Mouse (Mus musculus): ENCODE results near the gene Masp1. TPM values are rescaled to one million over a fixed set of nuclear protein-coding genes. Genes with fewer than 3 reads are reported as not detected.

Gene Masp1
- polyA plus RNA-seq, 1 experiment, result 2.2 TPM

GRCm38 (mm10) chr16:23479872-23480603, 40.6 kb downstream of the Masp1 start:
- H3K4me1 ChIP-seq (ENCODE audit: control insufficient read depth, insufficient read depth, low read length), result no peaks in the 10 kb centered on the region
- no peak overlapping the region for H3K4me3 ChIP-seq (replicated peaks; ENCODE audit: extremely low read depth, low read depth, low read length)
- 79% methylated on average over 7 of the region's 7 CpGs for WGBS
- TF ChIP-seq CTCF (IDR thresholded peaks at IDR 0.05; ENCODE audit: insufficient read depth, low read length) (no peak), POLR2A (IDR thresholded peaks at IDR 0.05; ENCODE audit: borderline replicate concordance, extremely low read depth, low read depth, low read length) (no peak)
- DNase-seq, result no peak

- DNase-seq, result no peak
- no peaks in the 10 kb centered on the region for H3K4me1 ChIP-seq (ENCODE audit: control insufficient read depth, insufficient read depth, low read length)
- no peak for TF ChIP-seq POLR2A (IDR thresholded peaks at IDR 0.05; ENCODE audit: borderline replicate concordance, extremely low read depth, low read depth, low read length)
- no peak for TF ChIP-seq CTCF (IDR thresholded peaks at IDR 0.05; ENCODE audit: insufficient read depth, low read length)
- H3K4me3 ChIP-seq (replicated peaks; ENCODE audit: extremely low read depth, low read depth, low read length), result no peak overlapping the region
These were observed 44.0 kb downstream of the Masp1 start for GRCm38 (mm10) chr16:23476598-23476997.

GRCm38 (mm10) chr16:23475651-23476050, 45.0 kb downstream of the Masp1 start:
- no peak for DNase-seq
- whole genome bisulfite sequencing, result 92% methylated on average over 4 of the region's 4 CpGs

GRCm38 (mm10) chr16:23472046-23472445, 48.6 kb downstream of the Masp1 start:
- TF ChIP-seq CTCF (IDR thresholded peaks at IDR 0.05; ENCODE audit: insufficient read depth, low read length), result no peak
- no peak for TF ChIP-seq POLR2A (IDR thresholded peaks at IDR 0.05; ENCODE audit: borderline replicate concordance, extremely low read depth, low read depth, low read length)
- no peak for DNase-seq
- Histone ChIP-seq H3K4me3 (replicated peaks; ENCODE audit: extremely low read depth, low read depth, low read length) (no peak overlapping the region), H3K4me1 (ENCODE audit: control insufficient read depth, insufficient read depth, low read length) (no peaks in the 10 kb centered on the region)
- WGBS, result 56% methylated on average over 3 of the region's 3 CpGs

More at GRCm38 (mm10) chr16:23475651-23476050, 45.0 kb downstream of the Masp1 start:
- no peaks in the 10 kb centered on the region for H3K4me1 ChIP-seq (ENCODE audit: control insufficient read depth, insufficient read depth, low read length)
- TF ChIP-seq CTCF (IDR thresholded peaks at IDR 0.05; ENCODE audit: insufficient read depth, low read length) (no peak), POLR2A (IDR thresholded peaks at IDR 0.05; ENCODE audit: borderline replicate concordance, extremely low read depth, low read depth, low read length) (no peak)
- no peak overlapping the region for H3K4me3 ChIP-seq (replicated peaks; ENCODE audit: extremely low read depth, low read depth, low read length)

GRCm38 (mm10) chr16:23471551-23471950, 49.1 kb downstream of the Masp1 start:
- H3K4me3 ChIP-seq (replicated peaks; ENCODE audit: extremely low read depth, low read depth, low read length), result no peak overlapping the region
- no peak for TF ChIP-seq CTCF (IDR thresholded peaks at IDR 0.05; ENCODE audit: insufficient read depth, low read length)
- TF ChIP-seq POLR2A (IDR thresholded peaks at IDR 0.05; ENCODE audit: borderline replicate concordance, extremely low read depth, low read depth, low read length), result no peak
- WGBS, result 86% methylated on average over 6 of the region's 6 CpGs
- H3K4me1 ChIP-seq (ENCODE audit: control insufficient read depth, insufficient read depth, low read length), result no peaks in the 10 kb centered on the region
- DNase-seq, result no peak

GRCm38 (mm10) chr16:23463671-23464347, 56.8 kb downstream of the Masp1 start:
- DNase-seq, result no peak
- 74% methylated on average over 4 of the region's 4 CpGs for WGBS
- no peak overlapping the region for H3K4me3 ChIP-seq (replicated peaks; ENCODE audit: extremely low read depth, low read depth, low read length)
- TF ChIP-seq CTCF (IDR thresholded peaks at IDR 0.05; ENCODE audit: insufficient read depth, low read length) (no peak), POLR2A (IDR thresholded peaks at IDR 0.05; ENCODE audit: borderline replicate concordance, extremely low read depth, low read depth, low read length) (no peak)
- H3K4me1 ChIP-seq (ENCODE audit: control insufficient read depth, insufficient read depth, low read length), result no peaks in the 10 kb centered on the region

GRCm38 (mm10) chr16:23458906-23459588, 61.6 kb downstream of the Masp1 start:
- WGBS, result 43% methylated on average over 7 of the region's 7 CpGs
- no peak for TF ChIP-seq CTCF (IDR thresholded peaks at IDR 0.05; ENCODE audit: insufficient read depth, low read length)
- TF ChIP-seq POLR2A (IDR thresholded peaks at IDR 0.05; ENCODE audit: borderline replicate concordance, extremely low read depth, low read depth, low read length), result no peak
- Histone ChIP-seq H3K4me3 (replicated peaks; ENCODE audit: extremely low read depth, low read depth, low read length) (no peak overlapping the region), H3K4me1 (ENCODE audit: control insufficient read depth, insufficient read depth, low read length) (peaks cover 2% of the 10 kb centered on the region; the same call in 1 of the 2 replicates)
- DNase-seq, result no peak

- no peak for DNase-seq
- Histone ChIP-seq H3K4me1 (ENCODE audit: control insufficient read depth, insufficient read depth, low read length) (peaks cover 2% of the 10 kb centered on the region; the same call in 1 of the 2 replicates), H3K4me3 (replicated peaks; ENCODE audit: extremely low read depth, low read depth, low read length) (no peak overlapping the region)
- 79% methylated on average over 5 of the region's 5 CpGs for WGBS
- no peak for TF ChIP-seq POLR2A (IDR thresholded peaks at IDR 0.05; ENCODE audit: borderline replicate concordance, extremely low read depth, low read depth, low read length)
- TF ChIP-seq CTCF (IDR thresholded peaks at IDR 0.05; ENCODE audit: insufficient read depth, low read length), result no peak
These were observed 63.3 kb downstream of the Masp1 start for GRCm38 (mm10) chr16:23457338-23457737.

- WGBS, result 37% methylated on average over 3 of the region's 3 CpGs
- H3K4me1 ChIP-seq (ENCODE audit: control insufficient read depth, insufficient read depth, low read length), result peaks cover 2% of the 10 kb centered on the region; the same call in 1 of the 2 replicates
- DNase-seq, result no peak
- H3K4me3 ChIP-seq (replicated peaks; ENCODE audit: extremely low read depth, low read depth, low read length), result no peak overlapping the region
- no peak for TF ChIP-seq CTCF (IDR thresholded peaks at IDR 0.05; ENCODE audit: insufficient read depth, low read length)
- TF ChIP-seq POLR2A (IDR thresholded peaks at IDR 0.05; ENCODE audit: borderline replicate concordance, extremely low read depth, low read depth, low read length), result no peak
These were observed 64.1 kb downstream of the Masp1 start for GRCm38 (mm10) chr16:23456534-23456933.

All from lung, adult 2 months (tissue).